In genomic region chr10:126984189-126985004, GRCm38 (mm10) we compare ENCODE assay signal across 8 mouse cellular contexts. TPM values are rescaled to one million over a fixed set of nuclear protein-coding genes. Genes with fewer than 3 reads are reported as not detected.
DNase-seq lines count a peak whose midpoint lies in the region; ATAC-seq lines count a peak whose summit lies in the region.

No protein-coding gene starts in this region.

- H3K4me2 ChIP-seq in heart, embryonic 14.5 days (ENCODE audit: low read length), result peak overlapping the region; percentile 82
- H3K4me2 ChIP-seq in stomach, embryonic 16.5 days (ENCODE audit: low read depth, low read length), result peak overlapping the region; percentile 96

- peak overlapping the region in 1 of 2 experiments; percentile 95; a peak in 1 of 4 replicates for H3K4me3 ChIP-seq in heart, embryonic 14.5 days (ENCODE audit: control insufficient read depth in 1 of 2, insufficient read depth in 1 of 2, low read depth in 1 of 2, low read length in 2 of 2)
- H3K4me3 ChIP-seq in stomach, embryonic 16.5 days (replicated peaks; ENCODE audit: low read length), result no peak overlapping the region

- 6% methylated on average over 5 of the region's 5 CpGs for WGBS in heart, embryonic 14.5 days
- 18% methylated on average over 5 of the region's 5 CpGs for WGBS in stomach, embryonic 16.5 days

- H3K36me3 ChIP-seq in heart, embryonic 14.5 days (ENCODE audit: control insufficient read depth, insufficient read depth, low read length), result no peaks in the 10 kb centered on the region
- H3K36me3 ChIP-seq in stomach, embryonic 16.5 days (ENCODE audit: control insufficient read depth, insufficient read depth, low read length), result no peaks in the 10 kb centered on the region

- H3K9me3 ChIP-seq in heart, embryonic 14.5 days (ENCODE audit: control insufficient read depth, low read length), result no peaks in the 10 kb centered on the region
- H3K9me3 ChIP-seq in stomach, embryonic 16.5 days (replicated peaks; ENCODE audit: control insufficient read depth, low read length), result no peaks in the 10 kb centered on the region

- H3K4me1 ChIP-seq in heart, embryonic 14.5 days (ENCODE audit: control insufficient read depth in 2 of 2, insufficient read depth in 2 of 2, low read length in 2 of 2), result peaks cover 78 to 88% of the 10 kb centered on the region in 2 experiments
- peaks cover 87% of the 10 kb centered on the region for H3K4me1 ChIP-seq in stomach, embryonic 16.5 days (ENCODE audit: control insufficient read depth, insufficient read depth, low read length)

- ATAC-seq in heart, embryonic 14.5 days (ENCODE audit: insufficient number of reproducible peaks, insufficient read depth, low FRiP score, low read depth), result no peak
- ATAC-seq in stomach, embryonic 16.5 days (ENCODE audit: insufficient read depth, low FRiP score), result no peak

- H3K27ac ChIP-seq in heart, embryonic 14.5 days (replicated peaks in 1 of 2; ENCODE audit: control insufficient read depth in 1 of 2, insufficient read depth in 1 of 2, low read depth in 2 of 2, low read length in 2 of 2), result peak overlapping the region; percentile 81 to 84
- peak overlapping the region; percentile 58 for H3K27ac ChIP-seq in stomach, embryonic 16.5 days (ENCODE audit: low read length)

- no peaks in the 10 kb centered on the region for H3K27me3 ChIP-seq in heart, embryonic 14.5 days (ENCODE audit: control insufficient read depth, insufficient read depth, low read length)
- H3K27me3 ChIP-seq in stomach, embryonic 16.5 days (ENCODE audit: control insufficient read depth, insufficient read depth, low read length), result no peaks in the 10 kb centered on the region

- H3K9ac ChIP-seq in heart, embryonic 14.5 days (ENCODE audit: low read length), result peak overlapping the region; percentile 99
- H3K9ac ChIP-seq in stomach, embryonic 16.5 days (ENCODE audit: low read length), result peak overlapping the region; percentile 99

- DNase-seq in adrenal gland, adult (ENCODE audit: inconsistent age in 2 of 2, low spot score in 1 of 2), result peak; percentile 58 to 85
- DNase-seq in adrenal gland, adult 8-10 months, result no peak
- DNase-seq in testis, postnatal 14 days (ENCODE audit: low spot score), result peak; percentile 46
- DNase-seq in testis, postnatal 10 days (ENCODE audit: low spot score), result no peak
- peak; percentile 68 to 86 for DNase-seq in kidney, postnatal 25 days
- no peak for DNase-seq in embryo, embryonic 9.5 days (ENCODE audit: extremely low spot score)

RNA-seq across cellular contexts. Expression of gene Ctdsp2, which starts 5.9 kb away (rescaled TPM):
- 100 to 1,000 TPM; 140 to 170 (median 157) TPM for total RNA-seq in adrenal gland, adult 8-10 months (2022)
- 60.4 and 64.4 TPM in 2 replicates for polyA plus RNA-seq in heart, embryonic 14.5 days (2014; fragmentation: Nextera tagmentation; extraction: Ambion mirVana)
- 49.4 and 53.4 TPM in 2 replicates for polyA plus RNA-seq in stomach, embryonic 16.5 days (2015; fragmentation: Nextera tagmentation; extraction: Ambion mirVana)

RNA-seq across cellular contexts. Expression of gene Avil, which starts 16.1 kb away (rescaled TPM):
- total RNA-seq in adrenal gland, adult 8-10 months (2022), result 1 to 10 TPM; 1.6 to 2.4 (median 2.0) TPM
- polyA plus RNA-seq in heart, embryonic 14.5 days (2014; fragmentation: Nextera tagmentation; extraction: Ambion mirVana), result 0.19 and 0.39 TPM in 2 replicates
- polyA plus RNA-seq in stomach, embryonic 16.5 days (2015; fragmentation: Nextera tagmentation; extraction: Ambion mirVana), result 1.0 and 1.9 TPM in 2 replicates

RNA-seq across cellular contexts. Expression of gene Tsfm, which starts 46.2 kb away (rescaled TPM):
- 10 to 100 TPM; 67.1 to 71.5 (median 68.1) TPM for total RNA-seq in adrenal gland, adult 8-10 months (2022)
- 84.6 and 85.0 TPM in 2 replicates for polyA plus RNA-seq in heart, embryonic 14.5 days (2014; fragmentation: Nextera tagmentation; extraction: Ambion mirVana)
- 80.4 and 80.6 TPM in 2 replicates for polyA plus RNA-seq in stomach, embryonic 16.5 days (2015; fragmentation: Nextera tagmentation; extraction: Ambion mirVana)

RNA-seq across cellular contexts. Expression of gene Mettl1, which starts 56.8 kb away (rescaled TPM):
- total RNA-seq in adrenal gland, adult 8-10 months (2022), result 10 to 100 TPM; 19.3 to 33.1 (median 26.4) TPM
- 36.3 and 37.1 TPM in 2 replicates for polyA plus RNA-seq in heart, embryonic 14.5 days (2014; fragmentation: Nextera tagmentation; extraction: Ambion mirVana)
- 49.4 and 49.5 TPM in 2 replicates for polyA plus RNA-seq in stomach, embryonic 16.5 days (2015; fragmentation: Nextera tagmentation; extraction: Ambion mirVana)

RNA-seq across cellular contexts. Expression of gene Eef1akmt3, which starts 56.9 kb away (rescaled TPM):
- under 1 TPM; 0.12 to 0.66 (median 0.37) TPM for total RNA-seq in adrenal gland, adult 8-10 months (2022)
- 0.16 and 0.30 TPM in 2 replicates for polyA plus RNA-seq in heart, embryonic 14.5 days (2014; fragmentation: Nextera tagmentation; extraction: Ambion mirVana)
- polyA plus RNA-seq in stomach, embryonic 16.5 days (2015; fragmentation: Nextera tagmentation; extraction: Ambion mirVana), result 1.3 and 1.5 TPM in 2 replicates

Comparison
In these comparisons a context has a peak if more than half of its experiments do, and no peak if none do; other contexts are left out.
1. DNase-seq: peak in adrenal gland, adult (2 of 2), testis, postnatal 14 days (single experiment) and kidney, postnatal 25 days (2 of 2); none in adrenal gland, adult 8-10 months (single experiment), testis, postnatal 10 days (single experiment) and embryo, embryonic 9.5 days (single experiment).